Mouse (Mus musculus) urinary bladder, postnatal 25 days (tissue): ENCODE data around the gene Echdc2.

ENCODE experiments used
- DNase-seq: peaks from one replicate; pipeline ENCODE4 v3.0.0; 2022; ENCODE audit warnings: low spot score

The Echdc2 gene

DNA sequence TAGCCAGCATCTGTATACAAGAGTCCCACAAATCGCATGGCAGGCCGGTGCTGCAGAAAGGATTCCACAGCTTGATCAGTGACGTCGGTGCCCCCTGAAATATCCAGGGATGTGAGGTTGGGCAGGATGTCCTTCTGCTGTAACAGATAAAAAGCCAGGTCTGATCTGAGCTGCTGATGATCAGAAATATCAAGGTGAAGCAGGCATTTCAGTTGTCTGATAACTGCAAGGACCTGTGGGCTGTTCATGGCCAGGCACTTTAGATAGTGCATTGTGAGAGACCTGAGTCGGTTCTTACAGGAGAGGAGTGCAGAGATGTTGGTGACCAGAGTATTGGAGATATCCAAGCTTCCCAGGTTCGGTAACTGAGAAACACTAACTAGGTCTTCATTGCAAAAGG, 39.4 kb downstream of the Echdc2 start:
- no peak for DNase-seq

DNA sequence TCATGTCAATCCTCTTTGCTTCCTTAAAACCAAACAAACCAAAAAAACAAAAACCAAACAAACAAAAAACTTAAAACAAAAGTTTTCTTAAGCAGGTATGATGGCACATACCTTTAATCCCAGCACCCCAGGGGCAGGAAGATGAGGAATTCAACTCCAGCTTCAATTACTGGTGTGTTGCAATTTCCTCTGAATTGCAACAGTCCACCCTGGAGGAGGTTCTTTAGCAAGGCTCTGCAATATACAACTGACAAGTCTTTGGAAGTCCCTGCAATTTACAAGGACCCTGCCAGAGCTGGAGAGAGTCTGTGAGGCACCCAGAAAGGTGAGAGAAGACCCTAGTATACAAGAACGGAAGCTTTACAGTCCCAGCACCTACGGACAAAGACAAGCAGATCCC, 47.8 kb downstream of the Echdc2 start:
- no peak for DNase-seq

DNA sequence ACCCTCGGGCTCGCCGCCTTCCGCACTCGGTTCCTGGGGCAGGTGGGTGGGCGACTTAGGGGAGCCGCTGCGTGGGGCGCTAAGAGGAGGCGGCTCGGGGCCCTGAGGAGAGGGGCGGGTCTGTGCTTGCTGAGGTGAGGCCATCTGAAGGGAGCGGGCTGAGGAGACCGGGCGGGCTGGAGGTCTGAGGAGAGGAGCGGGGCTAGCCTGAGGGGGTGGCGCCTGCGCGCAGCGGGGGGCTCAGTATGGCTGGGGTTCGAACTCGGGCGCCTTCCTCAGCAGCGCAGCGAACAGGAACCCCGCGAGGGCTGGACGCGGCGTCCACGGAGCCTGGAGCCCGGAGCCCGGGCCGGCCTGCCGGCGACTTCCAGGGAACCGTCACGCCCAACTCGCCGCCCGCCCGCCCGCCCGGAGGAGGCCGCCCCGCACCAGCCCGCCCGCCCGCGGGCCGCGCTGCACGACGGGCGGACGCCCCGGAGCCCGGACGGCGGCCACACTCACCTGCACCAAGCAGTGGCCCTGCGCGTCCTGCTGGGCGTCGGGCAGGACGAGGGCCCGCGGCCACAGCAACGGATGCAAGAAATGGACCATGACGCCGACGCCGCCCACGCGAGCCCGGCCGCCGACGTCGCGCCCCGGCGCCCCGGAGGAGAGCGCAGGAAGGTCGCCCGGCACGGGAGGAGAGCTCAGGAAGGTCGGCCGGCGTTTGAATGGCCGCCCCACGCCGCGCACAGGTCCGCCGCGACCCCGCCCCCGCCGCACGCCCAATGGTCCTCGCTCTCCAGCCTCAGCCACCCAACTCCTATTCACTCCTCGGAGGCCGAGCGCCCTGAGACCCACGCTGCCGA, 52.3 kb downstream of the Echdc2 start, which contains the start of gene Zyg11a:
Gene Zyg11a, minus strand, starts transcription at position 717 of the 848 bp plus-strand sequence.
- peak; percentile 4 for DNase-seq

DNA sequence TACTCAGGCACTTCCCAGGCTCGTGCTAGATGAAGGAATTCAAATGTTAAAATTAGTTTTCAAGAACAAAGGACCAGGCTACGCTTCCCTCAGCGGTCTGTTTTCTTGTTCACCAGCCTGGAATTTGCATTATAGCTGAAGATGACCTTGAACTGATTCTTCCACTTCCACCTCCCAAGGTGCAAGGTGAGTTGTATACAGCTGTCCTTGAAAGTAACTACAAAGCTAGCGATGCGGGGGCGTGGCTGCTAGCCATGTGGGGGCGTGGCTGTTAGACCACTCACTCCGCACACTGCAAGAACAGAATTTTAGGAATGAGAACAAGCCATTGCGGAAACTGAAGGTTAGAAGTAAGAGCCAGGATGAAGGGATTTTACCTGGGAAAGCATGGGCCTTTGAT, 53.8 kb downstream of the Echdc2 start:
- no peak for DNase-seq

DNA sequence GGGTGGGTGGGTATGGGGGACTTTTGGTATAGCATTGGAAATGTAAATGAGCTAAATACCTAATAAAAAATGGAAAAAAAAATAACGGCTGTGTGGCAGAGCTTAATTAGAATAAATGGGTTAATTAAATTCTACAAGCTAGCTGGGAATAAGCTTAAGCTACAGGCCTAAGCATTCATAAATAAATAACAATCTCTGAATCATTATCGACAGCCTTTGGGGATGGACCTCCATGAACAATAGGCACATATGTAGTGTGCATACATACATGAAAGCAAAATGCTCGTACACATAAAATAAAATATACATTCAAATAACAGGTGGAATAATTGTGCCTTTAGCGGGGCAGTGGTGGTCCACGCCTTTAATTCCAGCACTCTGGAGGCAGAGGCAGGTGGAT, 57.3 kb downstream of the Echdc2 start:
- no peak for DNase-seq

DNA sequence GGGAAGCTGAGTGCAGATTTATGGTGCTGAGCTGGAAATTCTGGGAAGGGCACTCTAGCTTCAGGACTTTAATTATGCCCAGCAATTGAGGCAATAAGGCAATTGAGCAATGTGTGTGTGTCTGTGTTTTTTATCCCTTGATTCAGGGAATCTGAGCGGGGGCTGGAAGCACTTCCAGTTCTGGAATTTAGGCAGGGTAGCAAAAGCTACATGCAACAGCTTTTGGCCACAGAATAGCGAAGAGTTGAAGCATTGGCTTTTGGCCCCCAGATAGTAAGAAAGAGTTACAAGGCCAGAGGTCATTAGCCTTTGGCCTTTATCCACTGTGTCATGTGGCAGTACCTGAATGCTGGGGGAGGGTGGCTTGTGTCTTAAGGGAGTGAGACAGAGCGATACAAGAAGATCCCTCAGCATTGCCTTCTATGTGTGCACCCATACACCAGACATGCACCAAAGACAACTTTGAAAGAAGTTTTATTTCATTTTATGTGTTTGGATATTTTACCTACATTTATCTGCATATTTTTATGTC, 60.2 kb downstream of the Echdc2 start:
- DNase-seq = no peak
